Mouse (Mus musculus) MEL (cell line): ENCODE measurements at regions not wholly inside any gene's neighbourhood (a gene's known extent, or its start where the extent isn't known, plus 50 kb on each side); places are given as distances from the start of the nearest gene placed in this dataset.

Source experiments
- DNase-seq: peaks from one replicate; pipeline ENCODE4 v3.0.0; 2011; ENCODE audit warnings: low read depth, low spot score
- H3K27ac ChIP-seq: 2 replicates; pipeline ENCODE4 v1.5.1; 2012; ENCODE audit warnings: low read depth, mild to moderate bottlenecking, control low read depth, low read length, moderate library complexity; ENCODE audit not compliant: control insufficient read depth
- H3K27me3 ChIP-seq, 2 experiments: fragments of 150-350 bp in 1 of 2; sonication (generic) in 1 of 2; 2 replicates each; pipeline ENCODE4 v1.6.1; 2012; ENCODE audit warnings: low read length in 2 of 2, mild to moderate bottlenecking in 2 of 2, improper control_type of control experiment in 1 of 2, moderate library complexity in 1 of 2; ENCODE audit not compliant: insufficient read depth in 2 of 2, control insufficient read depth in 1 of 2
- H3K36me3 ChIP-seq, 2 experiments: 2 replicates each; pipeline ENCODE4 v1.6.1; 2012 to 2014; ENCODE audit warnings: low read length in 2 of 2, improper control_type of control experiment in 1 of 2, inconsistent platforms in 1 of 2, mild to moderate bottlenecking in 1 of 2; ENCODE audit not compliant: insufficient read depth in 2 of 2, control insufficient read depth in 1 of 2
- H3K4me1 ChIP-seq, 2 experiments: fragments of 150-350 bp in 1 of 2; sonication (generic) in 1 of 2; 2 replicates each; pipeline ENCODE4 v1.6.1; 2012; ENCODE audit warnings: low read length in 2 of 2, improper control_type of control experiment in 1 of 2, mild to moderate bottlenecking in 1 of 2; ENCODE audit not compliant: insufficient read depth in 2 of 2, control insufficient read depth in 1 of 2
- H3K4me3 ChIP-seq, 2 experiments: fragments of 150-350 bp in 1 of 2; sonication (generic) in 1 of 2; 2 replicates each; pipeline ENCODE4 v1.5.1; 2012; ENCODE audit warnings: low read depth in 2 of 2, low read length in 2 of 2, mild to moderate bottlenecking in 2 of 2, moderate library complexity in 2 of 2, control low read depth in 1 of 2, improper control_type of control experiment in 1 of 2; ENCODE audit not compliant: control insufficient read depth in 1 of 2, insufficient read depth in 1 of 2
- H3K79me2 ChIP-seq: 2 replicates; pipeline ENCODE4 v1.6.1; 2012; ENCODE audit warnings: mild to moderate bottlenecking, low read length, moderate library complexity; ENCODE audit not compliant: control insufficient read depth, poor library complexity, insufficient read depth
- H3K9ac ChIP-seq: 2 replicates; pipeline ENCODE4 v1.6.1; 2012; ENCODE audit warnings: low read depth, mild to moderate bottlenecking, control low read depth, low read length, moderate library complexity; ENCODE audit not compliant: control insufficient read depth, poor library complexity, severe bottlenecking
- H3K9me3 ChIP-seq: fragments of 150-350 bp; sonication (generic); replicated peaks from 2 replicates; pipeline ENCODE4 v1.6.1; 2012; ENCODE audit warnings: mild to moderate bottlenecking, low read length, improper control_type of control experiment, moderate library complexity; ENCODE audit not compliant: insufficient read depth
- CHD2 ChIP-seq: IDR thresholded peaks from 2 replicates; pipeline ENCODE4 v1.6.1; 2011; ENCODE audit warnings: low read length, improper control_type of control experiment
- E2F4 ChIP-seq: IDR thresholded peaks from 2 replicates; pipeline ENCODE4 v1.6.1; 2011; ENCODE audit warnings: low read depth, low read length, improper control_type of control experiment, borderline replicate concordance
- ETS1 ChIP-seq: IDR thresholded peaks from 2 replicates; pipeline ENCODE4 v1.6.1; 2012; ENCODE audit warnings: low read depth, mild to moderate bottlenecking, inconsistent platforms, low read length, improper control_type of control experiment, moderate library complexity
- GABPA ChIP-seq: IDR thresholded peaks from 2 replicates; pipeline ENCODE4 v1.6.1; 2012; ENCODE audit warnings: low read depth, mild to moderate bottlenecking, inconsistent platforms, low read length, improper control_type of control experiment, moderate library complexity
- JUND ChIP-seq: IDR thresholded peaks from 2 replicates; pipeline ENCODE4 v1.6.1; 2011; ENCODE audit warnings: low read depth, mild to moderate bottlenecking, improper control_type of control experiment, low read length
- KAT2A ChIP-seq: conservative IDR thresholded peaks from 2 replicates; pipeline ENCODE4 v1.6.1; 2012; ENCODE audit warnings: low read depth, low read length, improper control_type of control experiment, inconsistent platforms
- MYC ChIP-seq: IDR thresholded peaks from 2 replicates; pipeline ENCODE4 v1.6.1; 2011; ENCODE audit warnings: low read depth, mild to moderate bottlenecking, low read length, improper control_type of control experiment, moderate library complexity
- POLR2A ChIP-seq, 2 experiments: IDR thresholded peaks; 2 replicates each; pipeline ENCODE4 v1.6.1; 2011 to 2012; ENCODE audit warnings: low read length in 2 of 2, mild to moderate bottlenecking in 2 of 2, control low read depth in 1 of 2, improper control_type of control experiment in 1 of 2, low read depth in 1 of 2, moderate library complexity in 1 of 2; ENCODE audit not compliant: control insufficient read depth in 1 of 2, insufficient read depth in 1 of 2, poor library complexity in 1 of 2
- RAD21 ChIP-seq: IDR thresholded peaks from 2 replicates; pipeline ENCODE4 v1.6.1; 2011; ENCODE audit warnings: mild to moderate bottlenecking, low read depth, low read length, improper control_type of control experiment
- SIN3A ChIP-seq: IDR thresholded peaks from 2 replicates; pipeline ENCODE4 v1.6.1; 2012; ENCODE audit warnings: low read length, improper control_type of control experiment, inconsistent platforms
- SMC3 ChIP-seq: IDR thresholded peaks from 2 replicates; pipeline ENCODE4 v1.6.1; 2011; ENCODE audit warnings: low read depth, low read length, improper control_type of control experiment
- TAL1 ChIP-seq: IDR thresholded peaks from 2 replicates; pipeline ENCODE4 v1.6.1; 2012; ENCODE audit warnings: mild to moderate bottlenecking, inconsistent platforms, low read length, moderate library complexity, mixed read lengths
- TBP ChIP-seq: IDR thresholded peaks from 2 replicates; pipeline ENCODE4 v1.8.0; 2011; ENCODE audit warnings: low read depth, low read length, improper control_type of control experiment
- TCF12 ChIP-seq: IDR thresholded peaks from 2 replicates; pipeline ENCODE4 v1.6.1; 2014; ENCODE audit warnings: low read depth, mild to moderate bottlenecking, inconsistent platforms, low read length, improper control_type of control experiment, moderate library complexity
- UBTF ChIP-seq: IDR thresholded peaks from 2 replicates; pipeline ENCODE4 v1.6.1; 2012; ENCODE audit warnings: low read depth, mild to moderate bottlenecking, inconsistent platforms, low read length, improper control_type of control experiment, moderate library complexity, borderline replicate concordance; ENCODE audit not compliant: insufficient read depth
- ZKSCAN1 ChIP-seq: IDR thresholded peaks from 2 replicates; pipeline ENCODE4 v1.6.1; 2012; ENCODE audit warnings: low read depth, mild to moderate bottlenecking, inconsistent platforms, low read length, improper control_type of control experiment, moderate library complexity
- ZMIZ1 ChIP-seq: IDR thresholded peaks from 2 replicates; pipeline ENCODE4 v1.6.1; 2012; ENCODE audit warnings: low read depth, mild to moderate bottlenecking, inconsistent platforms, low read length, improper control_type of control experiment, moderate library complexity

DNA sequence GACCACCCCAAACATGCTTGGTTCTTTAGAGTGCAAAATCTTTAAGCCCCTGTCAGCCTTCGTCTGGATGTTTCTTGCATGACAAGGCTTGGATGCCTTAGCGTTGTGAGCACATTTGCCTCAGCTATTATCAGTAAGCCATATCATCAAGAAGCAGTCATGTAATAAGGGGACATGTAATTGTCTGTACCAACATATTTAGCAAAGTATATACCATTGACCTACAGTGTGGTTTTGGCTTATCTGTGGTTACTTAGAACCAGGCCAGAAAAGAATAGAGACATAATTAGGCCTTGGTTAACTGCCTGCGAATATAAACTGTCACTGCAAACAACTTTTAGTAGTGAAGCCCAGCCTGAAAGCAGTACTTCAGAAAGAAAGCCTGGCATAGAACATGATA, 57.0 kb upstream of the Slc4a7 start:
- no peak overlapping the region for H3K27ac ChIP-seq
- H3K4me3 ChIP-seq, result no peak overlapping the region
- H3K4me1 ChIP-seq, result no peaks in the 10 kb centered on the region
- no peak for DNase-seq
- H3K9ac ChIP-seq, result no peak overlapping the region
- H3K36me3 ChIP-seq, result no peaks in the 10 kb centered on the region
- TF ChIP-seq POLR2A (IDR thresholded peaks at IDR 0.05; ENCODE audit: control insufficient read depth in 1 of 2, insufficient read depth in 1 of 2, low read depth in 1 of 2, low read length in 2 of 2, poor library complexity in 1 of 2) (no peak), RAD21 (no peak), TBP (no peak), SMC3 (no peak), TCF12 (no peak), GABPA (no peak), ZMIZ1 (no peak), TAL1 (no peak), UBTF (no peak), KAT2A (no peak), JUND (no peak), MYC (no peak), ETS1 (no peak), CHD2 (no peak), ZKSCAN1 (no peak), E2F4 (no peak), SIN3A (no peak)
- TF ChIP-seq, all 39 proteins: peak for 0
- no peaks in the 10 kb centered on the region for H3K27me3 ChIP-seq
- no peaks in the 10 kb centered on the region for H3K9me3 ChIP-seq
- H3K79me2 ChIP-seq, result no peaks in the 10 kb centered on the region
